Mouse (Mus musculus) c-Kit-positive CD71-negative TER-119-negative erythroid progenitor cells, embryonic 14.5 days (primary cell): Measurements from ENCODE around the gene Ust.
"Not testable (repeated sequence)": the region's sequence is repeated elsewhere in the genome, so short reads cannot be mapped to it uniquely, and the experiment has no call there.

ENCODE experiments used
- DNase-seq: peaks from one replicate; pipeline ENCODE4 v3.0.0-alpha.2; 2013; ENCODE audit warnings: low read depth

The Ust gene

DNA sequence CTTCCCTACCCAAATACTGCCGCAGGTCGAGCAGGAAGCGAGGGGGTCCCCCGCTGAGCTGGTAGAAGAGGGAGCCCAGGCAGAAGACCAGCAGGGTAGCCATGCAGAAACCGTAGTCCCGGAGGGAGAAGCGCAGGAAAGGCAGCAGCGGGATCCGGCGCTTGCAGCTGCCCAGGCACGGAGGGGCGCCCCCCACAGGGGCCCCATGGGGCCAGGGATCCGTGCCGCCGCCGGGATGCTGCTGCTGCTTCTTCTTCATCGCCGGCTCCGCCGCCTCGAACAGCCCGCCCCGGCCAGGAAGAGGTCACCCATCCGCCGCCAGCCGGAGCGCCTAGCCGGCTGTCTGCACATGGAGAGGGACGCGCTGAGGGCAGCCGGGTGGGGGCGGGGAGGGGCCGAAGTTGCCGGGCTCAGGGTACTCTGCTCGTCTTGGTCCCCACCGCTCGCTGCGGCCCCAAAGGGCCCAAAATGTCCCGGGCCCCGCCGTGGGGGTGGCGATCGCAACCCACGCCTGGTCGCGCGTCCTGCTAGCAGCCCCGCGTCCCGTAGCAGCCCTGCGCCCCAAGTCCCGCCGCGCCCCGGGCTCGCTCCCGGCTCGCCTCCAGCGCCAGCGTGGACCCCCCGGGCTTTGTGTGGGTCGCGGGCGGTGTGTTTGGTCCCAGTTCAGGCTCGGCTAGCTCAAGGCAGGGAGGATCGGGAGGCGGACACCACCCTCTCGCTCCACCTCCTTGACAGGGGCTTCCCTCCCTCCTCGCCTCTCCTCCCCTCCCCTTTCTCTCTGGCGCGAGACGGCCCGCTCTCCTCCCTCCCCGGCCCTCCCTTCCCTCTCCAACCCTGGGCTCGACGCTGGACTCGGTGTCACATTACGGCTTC, at the start of gene Ust:
Gene Ust (minus strand): TSS at position 685 of the 873 bp plus-strand sequence.
- no peak for DNase-seq

DNA sequence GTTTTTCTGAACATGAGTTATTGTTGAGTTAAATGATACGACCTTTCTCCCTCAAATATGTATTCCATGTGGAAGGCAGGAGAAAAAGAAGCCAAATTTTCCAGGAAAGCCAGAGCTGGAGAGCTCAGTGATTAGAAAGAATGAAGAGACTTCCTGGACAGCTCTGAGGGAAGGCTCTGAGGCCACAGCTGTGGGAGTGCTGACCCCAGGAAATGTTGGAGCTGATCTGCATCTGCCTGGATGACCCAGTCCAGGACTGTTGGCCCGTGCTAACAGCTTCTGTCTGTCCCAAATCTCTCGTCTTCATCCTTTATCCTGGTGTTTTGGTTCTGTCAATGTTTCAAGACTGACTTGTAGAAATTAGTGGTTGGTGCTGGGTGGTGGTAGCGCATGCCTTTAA, 42.7 kb upstream of the Ust start:
- DNase-seq = no peak

DNA sequence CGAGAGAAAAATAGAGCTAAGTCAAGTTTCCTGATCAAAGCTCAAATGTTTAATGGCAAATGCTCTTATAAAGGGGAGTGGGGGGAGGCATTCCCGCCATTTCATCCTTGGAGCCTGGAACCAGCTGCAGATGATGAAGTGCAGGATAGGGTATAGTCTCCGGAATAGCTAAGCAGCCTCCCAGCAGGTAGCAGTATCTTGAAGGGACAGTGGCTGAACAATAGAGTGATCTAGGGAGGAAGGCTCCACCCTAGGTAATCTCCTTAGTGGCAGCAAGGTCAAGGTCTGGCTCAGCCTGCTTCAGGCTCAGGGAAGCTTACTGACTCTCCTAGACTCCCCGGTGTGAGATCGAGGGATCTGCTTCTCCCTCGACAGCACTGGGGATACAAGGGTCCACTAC, 40.9 kb upstream of the Ust start:
- DNase-seq = not testable (repeated sequence)

DNA sequence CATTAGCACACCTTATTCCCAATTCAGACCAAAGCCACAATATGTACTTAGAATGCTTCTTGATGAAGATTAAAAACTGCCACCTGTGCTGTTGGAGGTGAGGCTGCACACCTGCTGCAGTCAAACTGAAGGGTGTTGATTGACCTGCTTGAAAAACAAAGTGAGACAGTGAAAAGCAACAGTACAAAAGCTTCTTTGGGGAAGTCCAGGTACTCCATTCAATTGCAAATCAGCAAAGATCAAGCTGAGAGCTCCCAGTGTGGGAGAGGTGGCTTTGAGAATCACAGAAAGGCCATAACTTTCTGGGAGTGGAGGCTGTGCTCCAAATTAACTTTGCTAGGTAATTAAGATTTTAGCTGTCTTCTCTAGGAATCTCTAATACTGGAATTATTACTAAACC, 33.6 kb upstream of the Ust start:
- not testable (repeated sequence) for DNase-seq

DNA sequence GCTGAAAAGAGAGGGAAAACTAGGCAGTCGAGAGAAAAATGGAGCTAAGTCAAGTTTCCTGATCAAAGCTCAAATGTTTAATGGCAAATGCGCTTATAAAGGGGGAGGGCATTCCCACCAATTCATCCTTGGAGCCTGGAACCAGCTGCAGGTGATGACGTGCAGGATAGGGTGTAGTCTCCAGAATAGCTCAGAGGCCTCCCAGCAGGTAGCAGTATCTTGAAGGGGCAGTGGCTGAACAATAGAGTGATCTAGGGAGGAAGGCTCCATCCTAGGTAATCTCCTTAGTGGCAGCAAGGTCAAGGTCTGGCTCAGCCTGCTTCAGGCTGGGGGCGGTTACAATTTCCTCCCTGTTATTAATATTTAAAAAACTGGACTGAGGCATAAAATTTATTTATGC, 33.0 kb upstream of the Ust start:
- DNase-seq = not testable (repeated sequence)

DNA sequence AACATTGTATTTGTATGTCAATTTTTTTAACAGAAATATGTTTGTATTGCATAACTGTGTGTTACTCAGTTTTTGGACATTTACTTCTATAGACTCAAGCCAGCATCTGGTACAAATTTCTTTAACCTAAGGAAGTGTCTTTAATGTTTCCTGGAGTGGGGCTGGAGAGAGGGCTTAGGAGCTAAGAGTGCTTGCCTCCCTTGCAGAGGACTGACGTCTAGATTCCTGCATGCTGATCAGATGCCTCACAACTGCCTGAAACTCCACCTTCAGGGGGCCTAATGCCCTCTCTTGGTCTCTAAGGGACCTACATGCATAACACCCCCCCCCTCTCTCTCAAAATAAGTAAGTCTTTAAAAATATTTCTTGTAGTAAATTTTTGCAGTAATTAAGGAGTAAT, 22.9 kb upstream of the Ust start:
- DNase-seq = no peak

DNA sequence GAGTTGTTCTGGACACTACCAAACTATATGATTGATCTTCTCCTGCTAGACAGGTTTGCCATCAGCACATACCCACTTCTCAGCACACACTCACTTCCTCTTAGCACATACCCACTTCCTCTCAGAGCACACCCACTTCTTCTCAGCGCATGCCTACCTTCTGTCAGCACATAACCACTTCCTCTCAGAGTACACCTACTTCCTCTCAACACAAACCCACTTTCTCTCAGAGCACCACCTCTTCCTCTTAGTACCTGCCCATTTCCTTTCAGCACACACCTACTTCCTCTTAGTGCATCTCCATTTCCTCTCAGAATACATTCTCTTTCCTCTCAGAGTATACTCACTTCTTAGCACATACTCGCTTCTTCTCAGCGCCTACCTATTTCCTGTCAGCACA, 16.8 kb upstream of the Ust start:
- no peak for DNase-seq

DNA sequence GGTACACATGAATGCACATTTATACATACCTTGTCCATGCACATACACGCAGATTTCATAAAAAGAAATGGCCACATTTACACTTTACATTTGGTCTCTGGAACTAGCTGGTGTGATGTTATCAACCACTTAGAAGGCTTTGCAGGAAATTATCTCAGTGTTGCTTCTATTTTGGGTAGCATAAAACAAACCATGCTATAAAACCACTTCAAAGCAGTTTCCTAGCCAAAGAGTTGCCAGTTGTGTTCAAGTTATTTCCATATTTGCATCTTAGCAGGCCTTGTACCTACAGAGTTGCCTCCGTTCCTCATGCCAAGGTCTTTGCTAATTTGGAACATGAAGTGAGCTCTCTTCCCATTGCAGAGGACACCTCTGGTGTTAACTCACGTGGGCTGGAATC, 13.0 kb upstream of the Ust start:
- DNase-seq = no peak

DNA sequence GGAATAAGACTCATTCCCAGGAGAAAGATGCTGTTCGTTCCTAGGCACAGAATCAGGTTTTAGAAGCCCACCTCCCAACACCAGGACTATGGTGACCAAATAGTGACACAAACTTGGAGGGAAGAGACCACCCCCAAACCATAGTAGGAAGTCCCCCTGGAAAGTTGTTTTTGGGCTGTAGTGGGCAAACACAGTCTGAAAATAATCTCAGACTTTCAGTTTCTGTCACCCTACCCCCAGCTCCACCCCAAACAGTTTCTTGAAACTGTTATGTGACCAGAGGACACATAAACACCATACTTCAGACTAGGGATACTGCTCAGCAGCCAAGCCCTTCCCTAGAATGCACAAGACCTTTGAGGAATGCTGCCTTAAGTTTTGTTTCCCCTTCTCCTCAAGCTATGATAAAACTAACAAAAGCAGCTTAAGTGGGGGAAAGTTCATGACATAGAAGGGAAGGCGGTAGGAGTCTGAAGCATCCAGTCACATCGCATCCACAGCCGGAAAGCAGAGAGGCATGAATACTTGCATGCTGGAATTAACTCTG, 12.0 kb upstream of the Ust start:
- DNase-seq = no peak

DNA sequence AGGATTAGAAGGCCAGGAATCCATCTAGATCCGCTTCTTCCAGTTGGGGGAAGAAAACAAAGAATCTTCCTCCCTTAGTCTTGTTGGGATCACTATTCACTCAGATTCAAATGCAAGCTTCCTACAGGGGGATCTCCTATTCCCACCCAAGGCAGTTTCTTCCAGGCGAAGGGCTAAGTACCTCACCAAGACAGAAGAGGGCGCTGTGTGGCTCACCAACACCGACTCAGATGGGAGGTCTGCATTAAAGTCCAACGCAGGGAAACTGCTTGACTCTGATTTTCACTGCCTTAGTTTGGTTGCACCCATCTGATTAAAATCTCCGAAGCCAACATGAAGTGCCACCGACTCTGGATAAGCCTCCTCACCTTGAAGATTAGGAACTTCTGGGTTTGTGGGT, 10.5 kb upstream of the Ust start:
- DNase-seq = no peak

DNA sequence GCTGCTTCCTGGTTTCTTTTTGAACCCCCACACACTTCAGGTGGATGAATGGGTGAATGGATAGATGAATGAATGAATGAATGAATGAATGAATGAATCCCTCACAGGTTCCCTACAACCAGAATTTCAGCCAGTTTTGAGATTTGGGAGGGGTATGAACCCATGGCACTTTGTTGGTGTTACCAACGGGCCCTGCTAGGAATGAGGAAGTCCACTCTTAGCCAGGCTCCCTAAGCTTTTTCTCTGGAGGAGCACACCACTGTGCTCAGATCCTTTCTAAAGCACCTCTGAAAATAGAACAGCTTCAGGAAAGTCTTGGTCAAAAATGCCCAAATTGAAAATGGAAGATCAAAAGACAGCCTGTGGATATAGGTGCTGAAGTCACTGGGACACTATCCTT, 6.7 kb upstream of the Ust start:
- no peak for DNase-seq

DNA sequence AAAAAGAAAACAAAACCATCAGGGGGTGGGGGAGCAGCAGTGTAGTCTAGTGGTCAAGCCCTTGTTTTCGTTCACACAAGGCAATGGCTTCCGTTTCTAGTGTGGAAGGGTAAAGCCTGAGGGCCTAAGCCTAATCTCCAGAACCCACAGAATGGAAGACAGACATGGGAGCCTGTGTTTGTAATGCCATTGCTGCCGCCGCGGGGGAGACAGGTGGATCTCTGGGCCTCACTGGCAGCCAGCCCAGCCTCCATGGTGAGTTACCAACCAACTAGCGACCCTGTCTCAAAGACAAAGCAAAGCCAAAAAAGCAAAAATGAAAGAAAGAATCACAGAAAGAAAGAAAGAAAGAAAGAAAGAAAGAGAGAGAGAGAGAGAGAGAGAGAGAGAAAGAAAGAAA, 2.9 kb upstream of the Ust start:
- no peak for DNase-seq

DNA sequence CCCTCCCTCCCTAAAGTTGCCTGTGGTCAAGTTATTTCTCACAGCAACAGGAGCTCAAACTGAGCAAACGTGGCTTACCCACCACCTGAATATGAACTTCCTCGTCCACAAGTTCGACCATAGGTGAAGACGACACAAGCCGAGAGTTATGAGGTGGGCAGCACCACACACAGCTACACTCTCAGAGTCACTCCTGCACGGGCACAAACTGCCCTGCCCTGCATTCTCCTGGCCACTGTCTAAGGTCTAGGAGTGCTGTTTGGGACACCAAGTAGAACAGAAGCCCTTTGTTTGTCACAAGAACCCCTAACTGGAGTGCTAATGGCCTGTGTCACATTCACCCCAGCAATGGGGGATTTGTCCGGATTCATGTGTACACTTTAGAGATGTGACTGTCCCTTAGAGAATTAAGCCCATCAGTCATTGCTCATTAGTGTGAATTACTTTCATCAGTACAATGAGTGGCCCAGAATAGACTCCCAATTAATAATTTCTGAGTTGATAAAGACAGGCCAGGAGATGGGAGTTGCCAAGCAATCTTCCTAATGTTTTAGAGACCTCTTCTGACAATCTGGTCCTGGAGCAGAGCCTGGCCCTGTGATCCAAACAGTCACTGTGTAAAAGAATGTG, 2.3 kb upstream of the Ust start:
- no peak for DNase-seq

DNA sequence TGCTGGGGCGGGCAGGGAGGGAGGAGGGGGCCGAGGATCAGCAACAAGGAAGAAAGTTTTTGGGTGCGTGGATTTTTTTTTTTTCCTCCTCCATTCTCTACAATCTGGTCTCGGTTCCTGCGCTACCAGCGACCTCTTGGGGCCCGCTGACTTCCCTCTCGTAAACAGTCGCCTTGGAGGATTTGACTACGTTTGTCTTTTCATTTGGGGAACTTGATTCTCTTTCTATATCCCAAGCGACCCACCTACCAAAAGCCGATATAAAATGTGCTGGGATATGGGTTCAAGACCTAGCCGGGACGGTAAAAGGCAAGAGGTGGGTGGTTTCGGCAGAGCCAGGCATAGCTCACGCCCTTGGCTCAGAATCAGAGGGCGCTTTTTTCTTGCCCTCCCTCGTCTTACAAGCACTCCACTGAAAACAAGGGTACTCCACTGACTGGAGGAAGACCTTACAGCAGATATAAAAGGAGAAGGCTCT, 428 bp upstream of the Ust start:
- no peak for DNase-seq

DNA sequence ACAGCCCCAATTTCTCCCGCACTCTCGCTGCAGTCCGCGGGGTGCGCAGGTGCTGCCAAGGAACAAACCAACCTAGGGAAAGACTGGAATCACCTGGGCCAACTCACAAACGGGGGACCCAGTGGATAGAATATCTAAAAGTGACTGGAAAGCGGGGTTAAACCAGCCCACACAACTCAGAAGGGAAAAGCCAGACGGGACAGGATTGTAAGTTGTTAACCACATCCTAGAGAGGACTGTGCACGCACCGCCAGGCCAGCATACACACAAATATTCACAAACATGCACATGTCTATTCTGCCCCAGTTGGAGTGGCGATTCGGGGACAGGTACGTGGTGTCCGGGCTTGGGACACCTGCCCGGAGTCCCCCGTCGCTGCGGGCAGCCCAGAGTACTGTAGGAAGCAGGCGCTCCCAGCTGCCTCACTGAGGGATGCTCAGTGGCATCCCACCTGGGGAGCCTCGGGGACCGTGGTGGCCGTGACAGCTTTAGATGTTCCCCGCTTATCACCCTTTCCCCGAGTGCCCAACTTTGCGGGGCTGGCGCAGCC, 959 bp downstream of the Ust start:
- DNase-seq = no peak

DNA sequence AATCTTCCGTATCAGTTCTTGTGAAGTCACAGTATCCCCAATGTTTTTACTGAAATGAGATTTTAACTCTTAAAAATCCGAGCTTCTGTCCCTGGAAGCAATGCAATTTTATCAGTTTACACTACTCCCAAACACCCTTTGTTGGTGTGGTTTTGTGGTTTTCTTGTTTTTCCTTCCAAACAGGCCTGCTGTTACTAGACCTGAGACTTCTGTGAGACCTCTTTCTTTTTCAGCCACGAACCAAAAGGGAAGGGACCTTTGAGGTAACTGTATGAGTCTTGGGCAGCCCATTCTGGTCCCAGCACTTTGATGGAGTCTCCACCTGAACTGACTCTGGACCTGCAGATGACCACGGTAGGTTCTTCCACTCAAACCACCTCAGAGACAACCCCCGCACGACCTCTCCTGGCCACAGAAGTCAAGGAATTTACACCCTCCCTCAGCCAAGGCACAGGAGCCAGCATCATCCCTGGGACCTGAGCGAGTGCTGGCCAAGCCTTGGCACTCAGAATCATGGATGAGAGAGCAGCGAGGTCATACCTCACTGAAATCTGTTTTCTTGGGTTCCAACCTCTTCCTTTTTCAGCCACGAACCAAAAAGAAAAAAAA, 1.6 kb downstream of the Ust start:
- no peak for DNase-seq

DNA sequence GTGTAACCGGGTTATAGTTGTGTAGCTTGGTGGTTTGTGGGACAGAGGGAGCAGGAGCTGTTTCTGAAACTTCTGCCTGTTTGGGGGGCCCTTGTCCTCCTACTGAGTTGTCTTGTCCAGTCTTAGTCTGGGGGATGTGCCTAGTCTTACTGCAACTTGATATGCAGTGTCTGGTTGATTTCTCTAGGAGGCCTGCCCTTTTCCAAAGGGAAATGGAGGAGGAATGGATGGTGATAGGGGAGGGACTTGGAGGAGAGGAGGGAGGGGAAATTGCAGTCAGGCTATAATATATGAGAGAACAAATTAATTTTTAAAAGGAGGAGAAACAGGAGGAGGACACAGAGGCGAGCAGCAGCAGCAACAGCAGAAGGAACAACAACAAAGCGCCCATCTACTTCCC, 4.9 kb downstream of the Ust start:
- no peak for DNase-seq

DNA sequence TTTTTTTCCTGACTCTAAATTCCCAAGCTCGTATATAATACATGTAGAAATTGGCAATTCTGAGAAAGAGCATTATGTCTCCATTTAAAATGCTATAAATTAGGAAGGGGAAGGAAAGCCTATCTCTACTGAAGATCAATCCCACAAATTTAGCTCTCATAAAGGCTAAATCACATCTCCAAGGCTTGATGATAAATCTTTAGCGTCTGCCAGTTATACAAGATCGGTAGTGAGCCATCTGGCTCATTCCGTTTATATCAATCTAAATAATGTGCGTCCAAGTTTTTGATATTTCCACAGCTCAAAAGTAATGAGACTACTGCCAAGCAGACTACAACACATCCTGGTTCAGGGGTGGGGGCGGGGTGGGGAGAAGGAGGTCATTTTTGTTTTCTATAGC, 6.4 kb downstream of the Ust start:
- no peak for DNase-seq

DNA sequence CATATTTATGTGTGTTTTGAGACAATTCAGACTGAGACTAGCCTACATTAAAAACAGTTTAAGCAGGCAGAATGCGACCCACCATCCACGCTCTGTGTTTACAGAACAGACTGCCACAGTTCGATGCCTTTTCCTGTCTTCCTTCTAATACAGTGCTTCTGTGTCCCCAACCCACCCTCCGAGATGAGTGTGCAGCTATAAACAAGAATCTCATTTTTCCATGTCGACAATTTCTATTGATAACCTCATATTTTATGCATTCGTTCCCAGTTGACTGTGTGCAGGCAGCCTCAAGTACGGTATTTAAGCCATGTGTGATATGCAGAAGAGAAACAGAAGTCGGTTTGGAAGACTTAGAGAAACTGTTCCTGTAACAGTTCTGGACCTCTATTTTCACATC, 6.9 kb downstream of the Ust start:
- DNase-seq = no peak

DNA sequence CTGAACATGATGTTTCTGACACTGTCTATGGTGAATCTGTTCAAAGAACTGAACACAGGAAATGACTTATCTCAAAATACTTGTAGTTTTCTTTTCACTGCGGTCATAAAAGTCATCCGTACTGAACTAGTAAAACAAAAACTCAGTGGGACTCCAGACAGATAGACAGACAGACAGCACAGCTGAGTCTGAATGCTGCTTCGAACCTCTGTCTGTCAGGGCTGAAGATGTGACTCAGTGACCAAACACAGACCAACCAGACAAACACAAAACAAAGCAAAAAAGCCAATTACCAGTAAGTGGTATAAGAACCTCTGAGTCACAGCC, 12.4 kb downstream of the Ust start:
- DNase-seq = no peak

DNA sequence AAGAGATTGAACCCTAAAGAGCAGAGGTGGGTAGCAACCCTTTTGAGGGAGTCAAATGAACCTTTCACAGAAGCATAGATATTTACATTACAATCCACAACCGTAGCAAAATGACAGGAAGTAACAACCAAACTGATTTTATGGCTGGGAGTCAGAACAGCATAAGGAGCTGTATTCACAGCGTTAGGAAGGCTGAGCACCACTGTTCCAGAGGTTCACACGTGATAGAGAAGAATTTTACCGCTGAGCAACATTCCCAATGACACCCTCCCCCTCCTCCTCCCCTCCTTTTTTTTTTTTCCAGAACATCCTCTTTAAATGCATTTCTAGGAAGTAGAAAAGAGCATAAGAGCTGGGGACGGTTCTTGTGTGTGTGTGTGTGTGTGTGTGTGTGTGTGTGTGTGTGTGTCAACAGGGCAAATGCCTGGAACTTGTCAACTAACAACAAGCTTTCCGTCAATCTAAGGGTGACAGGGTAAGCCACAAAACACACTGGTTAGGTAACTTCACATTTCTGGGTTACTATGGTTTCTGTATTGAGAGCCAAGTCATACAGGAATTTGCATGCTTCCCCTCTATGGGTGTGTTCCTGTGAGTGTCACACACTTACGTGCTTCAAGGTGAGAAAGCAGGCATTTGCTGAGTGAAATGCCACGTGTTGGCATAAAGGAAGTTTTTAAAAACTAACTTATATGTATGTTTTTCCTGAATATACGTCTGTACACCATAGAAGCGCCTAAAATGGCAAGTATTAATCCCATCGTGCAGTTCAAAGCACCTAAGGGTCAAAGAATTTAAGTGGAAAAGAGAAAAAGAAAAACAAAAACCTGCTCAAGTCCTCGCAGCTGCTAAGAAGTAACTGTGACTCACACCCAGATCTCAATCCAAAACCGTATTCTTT, 13.0 kb downstream of the Ust start:
- no peak for DNase-seq

DNA sequence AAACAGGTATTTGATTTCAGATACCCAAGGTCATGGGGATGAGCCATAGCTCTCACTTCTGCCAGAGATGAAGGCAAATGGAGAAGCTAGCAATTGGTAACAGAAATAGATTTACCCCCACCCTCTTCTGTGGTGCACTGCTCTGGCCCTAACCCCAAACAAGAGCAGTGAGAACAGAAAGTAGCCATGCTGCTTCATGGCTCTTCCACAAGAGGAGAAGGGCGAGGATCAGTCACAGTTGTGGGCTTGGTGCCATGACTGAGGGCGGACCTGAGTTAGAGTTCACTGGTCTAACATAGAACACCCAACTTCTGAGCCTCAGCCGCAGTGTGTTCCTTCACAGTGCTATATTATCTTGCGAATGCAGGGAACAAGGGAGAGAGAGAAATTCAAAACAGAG, 13.8 kb downstream of the Ust start:
- DNase-seq = no peak
